Mouse (Mus musculus): ENCODE results near the gene Parn.
"Not testable (repeated sequence)": the region's sequence is repeated elsewhere in the genome, so short reads cannot be mapped to it uniquely, and the experiment has no call there.

Parn gene

GRCm38 (mm10) chr16:13667878-13668343, at the start of gene Parn:
Gene Parn, minus strand, starts transcription at chr16:13668170.
- peak; percentile 98 for DNase-seq

GRCm38 (mm10) chr16:13716821-13717553, 49.0 kb upstream of the Parn start:
- no peak for DNase-seq

- DNase-seq, result no peak
These were observed 46.9 kb upstream of the Parn start for GRCm38 (mm10) chr16:13714910-13715309.

GRCm38 (mm10) chr16:13704676-13705075, 36.7 kb upstream of the Parn start:
- DNase-seq, result no peak

GRCm38 (mm10) chr16:13702184-13702583, 34.2 kb upstream of the Parn start:
- DNase-seq, result no peak

- DNase-seq, result peak; percentile 25 to 32
These were observed 31.0 kb upstream of the Parn start for GRCm38 (mm10) chr16:13698998-13699397.

- DNase-seq, result no peak
These were observed 10.8 kb upstream of the Parn start for GRCm38 (mm10) chr16:13678601-13679319.

- no peak for DNase-seq
These were observed 6.5 kb upstream of the Parn start for GRCm38 (mm10) chr16:13674511-13674910.

- no peak for DNase-seq
These were observed 5.1 kb upstream of the Parn start for GRCm38 (mm10) chr16:13673114-13673513.

- DNase-seq, result peak; percentile 75 to 80
These were observed 4.5 kb upstream of the Parn start for GRCm38 (mm10) chr16:13672386-13672898.

- DNase-seq, result peak; percentile 92
These were observed 3.9 kb upstream of the Parn start, which contains the start of the genes Bfar and 3110001I22Rik for GRCm38 (mm10) chr16:13671685-13672385. Gene Bfar, plus strand, starts transcription at chr16:13671858. Gene 3110001I22Rik, plus strand, starts transcription at chr16:13671929.

GRCm38 (mm10) chr16:13670896-13671295, 2.9 kb upstream of the Parn start:
- DNase-seq, result peak in 1 of 2 experiments; percentile 10

GRCm38 (mm10) chr16:13669282-13669681, 1.3 kb upstream of the Parn start:
- no peak for DNase-seq

GRCm38 (mm10) chr16:13668402-13669108, 585 bp upstream of the Parn start:
- no peak for DNase-seq

GRCm38 (mm10) chr16:13660736-13661135, 7.2 kb downstream of the Parn start:
- DNase-seq, result no peak

- DNase-seq, result no peak
These were observed 9.1 kb downstream of the Parn start for GRCm38 (mm10) chr16:13658886-13659285.

- DNase-seq, result no peak
These were observed 22.0 kb downstream of the Parn start for GRCm38 (mm10) chr16:13645930-13646329.

GRCm38 (mm10) chr16:13644474-13644873, 23.5 kb downstream of the Parn start:
- no peak for DNase-seq

GRCm38 (mm10) chr16:13640064-13640463, 27.9 kb downstream of the Parn start:
- peak; percentile 49 to 51 for DNase-seq

- DNase-seq, result peak; percentile 9 to 12
These were observed 28.5 kb downstream of the Parn start for GRCm38 (mm10) chr16:13639508-13639907.

- not testable (repeated sequence) for DNase-seq
These were observed 29.8 kb downstream of the Parn start for GRCm38 (mm10) chr16:13638198-13638597.

GRCm38 (mm10) chr16:13628345-13628744, 39.6 kb downstream of the Parn start:
- DNase-seq, result no peak
